Mouse (Mus musculus) liver, embryonic 14.5 days (tissue): Measurements from ENCODE around the gene Fras1. TPM values are rescaled to one million over a fixed set of nuclear protein-coding genes. Genes with fewer than 3 reads are reported as not detected.

Experiments
- ATAC-seq: fragments of 200-750 bp; cut with Nextera tagmentation; 2 replicates; pipeline ENCODE4 v1.8.0; 2017; ENCODE audit warnings: moderate number of reproducible peaks, mild to moderate bottlenecking, moderate library complexity; ENCODE audit not compliant: insufficient read depth
- DNase-seq, 3 experiments: peaks; one replicate each; pipeline ENCODE4 v3.0.0-alpha.2; 2012 to 2013; ENCODE audit warnings: low read depth in 3 of 3, low spot score in 3 of 3
- H3K27ac ChIP-seq: fragments of 300-500 bp; sonication (generic); 2 replicates; pipeline ENCODE4 v1.5.1; 2014; ENCODE audit warnings: moderate library complexity, mild to moderate bottlenecking, control low read depth, inconsistent platforms
- H3K27me3 ChIP-seq: fragments of 300-500 bp; sonication (generic); 2 replicates; pipeline ENCODE4 v1.6.1; 2014; ENCODE audit warnings: mild to moderate bottlenecking, low read length, moderate library complexity; ENCODE audit not compliant: control insufficient read depth, insufficient read depth
- H3K36me3 ChIP-seq: fragments of 300-500 bp; sonication (generic); replicated peaks from 2 replicates; pipeline ENCODE4 v1.6.1; 2014; ENCODE audit warnings: low read depth; ENCODE audit not compliant: control insufficient read depth, insufficient read depth
- H3K4me1 ChIP-seq, 2 experiments: fragments of 200-500 bp in 1 of 2; fragments of 300-500 bp in 1 of 2; sonication (generic) in 1 of 2; replicated peaks; 2 replicates each; pipeline ENCODE4 v1.6.1; 2012 to 2014; ENCODE audit warnings: antibody characterized with exemption in 1 of 2, inconsistent platforms in 1 of 2, low read length in 1 of 2; ENCODE audit not compliant: control insufficient read depth in 2 of 2, insufficient read depth in 2 of 2
- H3K4me2 ChIP-seq: fragments of 300-500 bp; sonication (generic); 2 replicates; pipeline ENCODE4 v1.6.1; 2014; ENCODE audit warnings: low read depth, mild to moderate bottlenecking, control low read depth, moderate library complexity
- H3K4me3 ChIP-seq, 2 experiments: fragments of 200-500 bp in 1 of 2; fragments of 300-500 bp in 1 of 2; sonication (generic) in 1 of 2; 2 replicates each; pipeline ENCODE4 v1.5.1; 2012 to 2014; ENCODE audit warnings: low read depth in 2 of 2, low read length in 2 of 2, mild to moderate bottlenecking in 2 of 2, control low read depth in 1 of 2, inconsistent platforms in 1 of 2, moderate library complexity in 1 of 2; ENCODE audit not compliant: insufficient read depth in 1 of 2
- H3K9ac ChIP-seq: fragments of 300-500 bp; sonication (generic); replicated peaks from 2 replicates; pipeline ENCODE4 v1.6.1; 2014; ENCODE audit warnings: mild to moderate bottlenecking, control low read depth, moderate library complexity
- H3K9me3 ChIP-seq: fragments of 300-500 bp; sonication (generic); 2 replicates; pipeline ENCODE4 v1.6.1; 2016; ENCODE audit warnings: low read length, mixed read lengths; ENCODE audit not compliant: control insufficient read depth
- CTCF ChIP-seq: IDR thresholded peaks from 2 replicates; pipeline ENCODE4 v1.5.1; 2016; ENCODE audit warnings: antibody characterized with exemption, low read depth, control low read depth
- EP300 ChIP-seq: IDR thresholded peaks from 2 replicates; pipeline ENCODE4 v1.6.1; 2016; ENCODE audit warnings: antibody characterized with exemption, low read depth
- WGBS: fragments of 180-500 bp; shearing (Covaris S2); extraction: QIAGEN DNeasy Blood & Tissue Kit; methylation state at CpG from one replicate; pipeline ENCODE4 v1.1.7; 2014; ENCODE audit not compliant: insufficient replicate concordance; 5-methylcytosine and 5-hydroxymethylcytosine counted together
- polyA plus RNA-seq, 2 experiments: library from polyadenylated mRNA; depleted of rRNA in 1 of 2; stranded (reverse) in 1 of 2; unstranded in 1 of 2; fragments of >200 nt; fragmentation: Nextera tagmentation in 1 of 2; extraction: Ambion mirVana in 1 of 2; gene quantifications; 2 replicates each; pipeline versions ENCODE4 v1.2.1 to v1.2.3; 2012 to 2014

Gene Fras1
- polyA plus RNA-seq (2012; rRNA removed) = 0.41 and 0.46 TPM in 2 replicates
- polyA plus RNA-seq (2014; fragmentation: Nextera tagmentation; extraction: Ambion mirVana) = 1.1 TPM in 2 replicates

DNA sequence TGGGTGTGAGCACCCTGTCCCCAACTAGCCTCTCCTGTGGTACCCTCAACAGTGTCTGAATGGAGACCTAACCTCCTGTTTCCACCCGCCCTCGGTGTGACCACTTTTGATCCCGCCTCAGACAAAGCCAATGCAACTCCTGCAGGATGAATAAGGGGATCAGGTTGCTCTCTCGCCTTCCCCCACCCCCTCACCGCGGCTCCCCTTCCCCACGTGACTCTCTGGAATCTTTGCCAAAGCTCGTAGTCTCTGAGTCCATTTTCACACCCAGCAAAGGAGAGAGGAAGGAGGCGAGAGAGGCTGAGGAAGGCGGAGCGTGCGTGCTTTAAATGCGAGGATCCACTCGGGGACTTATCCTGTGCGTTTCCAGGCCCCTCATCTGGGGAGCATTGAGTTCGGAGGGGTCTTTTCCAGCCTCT lies at the start of gene Fras1:
Gene Fras1 (plus strand): TSS at position 389 of the 419 bp plus-strand sequence.
- Histone ChIP-seq H3K4me2 (peak within 1 kb of the TSS; percentile 50), H3K9me3 (no peaks in the 10 kb centered on the region), H3K36me3 (no peaks in the 10 kb centered on the region), H3K27ac (no peak within 1 kb of the TSS), H3K27me3 (peaks cover 31% of the 10 kb centered on the region), H3K4me3 (peak within 1 kb of the TSS; percentile 40 to 50), H3K4me1 (no peaks in the 10 kb centered on the region), H3K9ac (no peak within 1 kb of the TSS)
- TF ChIP-seq EP300 = no peak
- TF ChIP-seq CTCF = no peak
- WGBS = 1% methylated on average over 16 of the region's 16 CpGs
- DNase-seq (no peak), ATAC-seq (no peak)

DNA sequence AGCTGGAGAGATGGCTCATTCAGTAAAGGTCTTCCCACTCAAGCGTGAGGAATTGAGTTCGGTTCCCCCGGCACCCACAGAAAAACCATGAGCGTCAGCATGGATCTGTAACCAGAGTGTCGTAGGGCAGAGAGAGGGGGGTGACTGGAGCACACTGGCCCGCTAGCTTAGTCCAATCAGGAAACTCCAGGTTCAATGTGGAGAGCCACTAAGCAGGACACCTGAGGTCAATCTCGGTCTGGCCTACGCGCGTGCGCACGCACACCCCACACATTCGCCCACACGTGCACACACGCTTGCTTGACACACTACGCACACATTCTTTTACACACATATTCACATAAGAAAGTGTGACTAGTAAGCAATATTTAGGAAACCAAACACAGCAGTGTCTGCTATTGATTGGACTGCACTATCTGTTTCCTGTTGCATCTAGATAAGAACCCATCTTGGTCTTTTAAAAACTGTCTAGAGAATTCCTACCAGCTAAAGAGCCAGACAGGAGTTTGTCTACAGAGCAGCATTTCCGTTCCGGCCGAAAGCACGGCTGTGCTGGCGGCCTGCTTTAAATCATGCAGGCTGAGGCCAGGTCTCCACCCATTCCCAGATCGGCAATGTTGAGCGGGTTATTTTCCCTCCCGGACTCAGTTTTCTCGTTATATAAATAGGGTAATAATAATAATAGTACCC lies 42.6 kb upstream of the Fras1 start:
- no peak overlapping the region for H3K4me2 ChIP-seq

DNA sequence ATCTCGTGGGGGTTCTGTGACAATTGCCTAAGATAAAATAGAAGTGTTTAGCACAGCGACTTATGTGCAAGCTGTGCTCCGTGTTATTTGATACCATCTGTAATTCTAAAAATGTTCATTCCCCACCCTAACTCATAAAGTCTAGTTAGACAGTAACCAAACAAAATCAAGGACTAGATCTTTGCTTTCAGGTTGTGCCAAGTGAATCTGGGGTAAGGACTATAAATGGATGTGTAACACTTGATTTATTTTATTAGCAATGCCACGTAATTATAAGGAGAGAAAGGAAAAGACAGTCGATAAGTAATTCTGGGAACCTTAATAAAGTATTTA lies 42.1 kb upstream of the Fras1 start:
- TF ChIP-seq CTCF = no peak
- no peak for TF ChIP-seq EP300
- no peak overlapping the region for H3K4me2 ChIP-seq
- H3K27ac ChIP-seq = no peak overlapping the region
- H3K9ac ChIP-seq = no peak overlapping the region
- 60% methylated on average over 5 of the region's 5 CpGs for WGBS
- ATAC-seq (no peak), DNase-seq (no peak)
- no peaks in the 10 kb centered on the region for H3K36me3 ChIP-seq
- no peaks in the 10 kb centered on the region for H3K27me3 ChIP-seq
- H3K9me3 ChIP-seq = no peaks in the 10 kb centered on the region
- no peaks in the 10 kb centered on the region for H3K4me1 ChIP-seq
- H3K4me3 ChIP-seq = no peak overlapping the region

More for the DNA sequence above, 42.6 kb upstream of the Fras1 start:
- H3K4me3 ChIP-seq = no peak overlapping the region
- H3K9me3 ChIP-seq = no peaks in the 10 kb centered on the region
- 71% methylated on average over 25 of the region's 25 CpGs for WGBS
- no peak for ATAC-seq
- no peak overlapping the region for H3K27ac ChIP-seq
- H3K36me3 ChIP-seq = no peaks in the 10 kb centered on the region
- no peaks in the 10 kb centered on the region for H3K27me3 ChIP-seq
- H3K9ac ChIP-seq = no peak overlapping the region
- H3K4me1 ChIP-seq = no peaks in the 10 kb centered on the region
- TF ChIP-seq CTCF = no peak
- TF ChIP-seq EP300 = no peak
- DNase-seq = no peak

DNA sequence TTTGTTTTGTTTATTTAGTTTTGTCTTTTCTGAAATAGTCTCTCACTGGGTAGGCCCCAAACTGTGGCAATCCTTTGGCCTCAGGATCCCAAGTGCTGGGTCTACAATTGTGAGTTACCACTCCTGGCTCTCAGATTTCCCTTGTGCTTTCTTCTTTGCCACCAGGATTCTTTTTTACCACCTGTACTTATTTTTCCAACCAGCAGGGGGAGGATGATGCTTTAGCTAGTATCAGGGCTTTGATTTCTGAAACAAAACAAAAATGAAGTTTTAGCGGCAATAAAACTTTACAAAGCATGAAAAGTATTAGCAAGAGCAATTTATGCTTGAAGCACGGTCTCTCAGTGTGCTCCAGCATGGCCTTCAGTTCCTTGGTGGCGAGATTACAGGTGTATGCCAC lies 39.8 kb upstream of the Fras1 start:
- H3K27me3 ChIP-seq = no peaks in the 10 kb centered on the region
- ATAC-seq (no peak), DNase-seq (no peak)
- 54% methylated on average over 3 of the region's 3 CpGs for WGBS
- H3K4me1 ChIP-seq = no peaks in the 10 kb centered on the region
- no peaks in the 10 kb centered on the region for H3K9me3 ChIP-seq
- H3K36me3 ChIP-seq = no peaks in the 10 kb centered on the region
- TF ChIP-seq EP300 (no peak), CTCF (peak; percentile 40)
- no peak overlapping the region for H3K4me2 ChIP-seq
- H3K27ac ChIP-seq = no peak overlapping the region
- no peak overlapping the region for H3K9ac ChIP-seq
- H3K4me3 ChIP-seq = no peak overlapping the region

DNA sequence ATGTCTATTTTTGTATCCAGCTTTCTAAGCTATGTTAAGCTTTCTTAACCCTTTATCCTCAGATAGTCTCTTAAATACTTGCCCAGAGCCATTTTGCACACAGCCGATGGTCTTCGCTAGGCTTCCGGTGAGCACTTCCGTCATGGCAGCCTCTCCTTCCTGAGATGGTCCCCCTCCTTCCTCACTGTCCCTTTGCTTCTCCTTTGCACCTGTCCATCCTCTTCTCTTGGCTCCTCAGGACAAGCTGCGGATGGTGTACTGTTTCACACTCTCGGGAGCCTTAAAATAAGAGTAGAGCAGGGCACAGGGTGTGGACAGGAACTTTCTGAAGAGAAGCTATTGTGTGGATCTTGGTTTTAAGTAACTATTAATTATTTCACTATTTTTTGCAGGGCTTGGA lies 33.2 kb upstream of the Fras1 start:
- Histone ChIP-seq H3K9me3 (no peaks in the 10 kb centered on the region), H3K4me3 (no peak overlapping the region), H3K36me3 (no peaks in the 10 kb centered on the region), H3K9ac (no peak overlapping the region), H3K27me3 (no peaks in the 10 kb centered on the region), H3K4me1 (no peaks in the 10 kb centered on the region), H3K27ac (no peak overlapping the region), H3K4me2 (no peak overlapping the region)
- WGBS = 76% methylated on average over 6 of the region's 6 CpGs
- no peak for TF ChIP-seq CTCF
- no peak for TF ChIP-seq EP300
- DNase-seq (no peak), ATAC-seq (no peak)
